Mouse (Mus musculus) intestine, postnatal 0 days (tissue): ENCODE measurements around the gene Timm8a2. TPM values are rescaled to one million over a fixed set of nuclear protein-coding genes. Genes with fewer than 3 reads are reported as not detected.

ENCODE experiments used
- ATAC-seq: fragments of 200-750 bp; cut with Nextera tagmentation; 2 replicates; pipeline ENCODE4 v1.8.0; 2017; ENCODE audit warnings: mild to moderate bottlenecking, moderate TSS enrichment, moderate library complexity
- H3K27ac ChIP-seq: fragments of 300-500 bp; sonication (generic); 2 replicates; pipeline ENCODE4 v1.5.1; 2014; ENCODE audit warnings: mild to moderate bottlenecking, low read depth, low read length, moderate library complexity
- H3K27me3 ChIP-seq: fragments of 300-500 bp; sonication (generic); replicated peaks from 2 replicates; pipeline ENCODE4 v1.6.1; 2014; ENCODE audit warnings: low read length, mixed read lengths; ENCODE audit not compliant: control insufficient read depth, insufficient read depth
- H3K36me3 ChIP-seq: fragments of 300-500 bp; sonication (generic); 2 replicates; pipeline ENCODE4 v1.6.1; 2014; ENCODE audit warnings: mild to moderate bottlenecking, moderate library complexity; ENCODE audit not compliant: control insufficient read depth, insufficient read depth
- H3K4me1 ChIP-seq: fragments of 300-500 bp; sonication (generic); replicated peaks from 2 replicates; pipeline ENCODE4 v1.6.1; 2014; ENCODE audit warnings: antibody characterized with exemption, low read length, mixed read lengths; ENCODE audit not compliant: control insufficient read depth, insufficient read depth
- H3K4me2 ChIP-seq: fragments of 300-500 bp; sonication (generic); replicated peaks from 2 replicates; pipeline ENCODE4 v1.6.1; 2014; ENCODE audit warnings: low read depth, mild to moderate bottlenecking, moderate library complexity
- H3K4me3 ChIP-seq: fragments of 300-500 bp; sonication (generic); 2 replicates; pipeline ENCODE4 v1.5.1; 2014; ENCODE audit warnings: low read depth, low read length
- H3K9ac ChIP-seq: fragments of 300-500 bp; sonication (generic); 2 replicates; pipeline ENCODE4 v1.6.1; 2014; ENCODE audit warnings: mild to moderate bottlenecking, low read depth, low read length
- H3K9me3 ChIP-seq: fragments of 300-500 bp; sonication (generic); 2 replicates; pipeline ENCODE4 v1.6.1; 2016; ENCODE audit warnings: mixed run types; ENCODE audit not compliant: control insufficient read depth
- CTCF ChIP-seq: sonication (generic); IDR thresholded peaks from 2 replicates; pipeline ENCODE4 v1.5.1; 2016; ENCODE audit warnings: low read depth, mild to moderate bottlenecking, control low read depth, antibody characterized with exemption, moderate library complexity
- WGBS: fragments of 180-500 bp; shearing (Covaris S2); extraction: QIAGEN DNeasy Blood & Tissue Kit; methylation state at CpG from one replicate; pipeline ENCODE4 v1.1.7; 2014; 5-methylcytosine and 5-hydroxymethylcytosine counted together
- polyA plus RNA-seq: library from polyadenylated mRNA; unstranded; fragments of >200 nt; fragmentation: Nextera tagmentation; extraction: Ambion mirVana; gene quantifications from 2 replicates; pipeline ENCODE4 v1.2.1, GENCODE M21; 2015

Timm8a2 gene
- polyA plus RNA-seq, 1 experiment from 2014 or later = not detected

- H3K27ac ChIP-seq = no peak overlapping the region
- no peaks in the 10 kb centered on the region for H3K4me1 ChIP-seq
- TF ChIP-seq CTCF = no peak
- peaks cover 13% of the 10 kb centered on the region; the same call in 1 of the 2 replicates for H3K36me3 ChIP-seq
- H3K9ac ChIP-seq = no peak overlapping the region
- no peaks in the 10 kb centered on the region for H3K27me3 ChIP-seq
- H3K4me3 ChIP-seq = no peak overlapping the region
- ATAC-seq = no peak
- H3K4me2 ChIP-seq = no peak overlapping the region
- no peaks in the 10 kb centered on the region for H3K9me3 ChIP-seq
- 80% methylated on average over 2 of the region's 2 CpGs for WGBS
These were observed 16.5 kb upstream of the Timm8a2 start for GRCm38 (mm10) chr14:122017958-122018357.

DNA sequence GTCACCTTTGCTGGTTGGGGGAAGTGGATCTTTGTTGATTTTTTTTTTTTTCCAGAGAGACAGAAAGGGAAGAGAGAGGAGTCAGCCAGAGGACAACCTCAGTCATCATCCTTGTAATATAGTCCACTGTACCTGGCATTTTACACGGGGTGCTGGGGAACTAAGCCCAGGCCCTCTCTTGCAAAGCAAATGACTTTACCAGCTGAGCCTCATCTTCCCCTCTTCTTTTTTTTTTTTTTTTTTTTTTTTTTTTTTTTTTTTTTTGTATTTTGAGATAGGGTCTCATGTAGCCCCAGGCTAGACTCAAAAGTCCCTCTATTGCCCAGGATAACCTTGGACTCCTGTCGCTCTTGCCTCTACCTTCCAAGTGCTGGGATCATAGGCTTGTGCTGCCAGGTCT lies 15.1 kb upstream of the Timm8a2 start:
- ATAC-seq = no peak
- H3K9me3 ChIP-seq = no peaks in the 10 kb centered on the region
- H3K27ac ChIP-seq = no peak overlapping the region
- no peak overlapping the region for H3K4me2 ChIP-seq
- no peaks in the 10 kb centered on the region for H3K4me1 ChIP-seq
- no peak overlapping the region for H3K9ac ChIP-seq
- H3K36me3 ChIP-seq = peaks cover 11% of the 10 kb centered on the region; the same call in 1 of the 2 replicates
- H3K27me3 ChIP-seq = no peaks in the 10 kb centered on the region
- WGBS = 83% methylated on average over 2 of the region's 2 CpGs
- no peak overlapping the region for H3K4me3 ChIP-seq
- no peak for TF ChIP-seq CTCF

DNA sequence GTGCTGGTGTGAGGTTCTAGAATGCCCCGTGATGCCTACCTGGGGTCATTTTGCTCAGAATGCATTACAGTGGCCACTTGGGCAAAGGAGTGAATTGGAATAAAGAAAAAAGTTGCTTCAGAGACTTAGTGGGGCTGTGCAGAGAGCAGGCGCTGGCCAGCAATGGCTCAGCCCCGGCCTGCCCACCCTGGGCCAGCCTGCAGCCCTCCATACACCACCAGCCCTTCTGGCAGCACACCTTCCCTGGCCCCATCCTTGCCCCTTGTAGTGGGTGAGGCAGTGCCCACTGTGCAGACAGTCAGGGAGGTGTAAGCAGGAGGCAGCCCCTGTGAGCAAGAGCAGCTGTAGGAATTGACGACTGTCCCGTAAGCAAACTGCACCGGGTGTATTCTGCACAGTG lies 13.9 kb upstream of the Timm8a2 start:
- no peaks in the 10 kb centered on the region for H3K27me3 ChIP-seq
- no peak overlapping the region for H3K4me3 ChIP-seq
- no peak overlapping the region for H3K9ac ChIP-seq
- ATAC-seq = no peak
- H3K4me1 ChIP-seq = no peaks in the 10 kb centered on the region
- 88% methylated on average over 6 of the region's 6 CpGs for WGBS
- no peak overlapping the region for H3K27ac ChIP-seq
- no peaks in the 10 kb centered on the region for H3K9me3 ChIP-seq
- no peak for TF ChIP-seq CTCF
- H3K4me2 ChIP-seq = no peak overlapping the region
- peaks cover 9% of the 10 kb centered on the region; the same call in 1 of the 2 replicates for H3K36me3 ChIP-seq

DNA sequence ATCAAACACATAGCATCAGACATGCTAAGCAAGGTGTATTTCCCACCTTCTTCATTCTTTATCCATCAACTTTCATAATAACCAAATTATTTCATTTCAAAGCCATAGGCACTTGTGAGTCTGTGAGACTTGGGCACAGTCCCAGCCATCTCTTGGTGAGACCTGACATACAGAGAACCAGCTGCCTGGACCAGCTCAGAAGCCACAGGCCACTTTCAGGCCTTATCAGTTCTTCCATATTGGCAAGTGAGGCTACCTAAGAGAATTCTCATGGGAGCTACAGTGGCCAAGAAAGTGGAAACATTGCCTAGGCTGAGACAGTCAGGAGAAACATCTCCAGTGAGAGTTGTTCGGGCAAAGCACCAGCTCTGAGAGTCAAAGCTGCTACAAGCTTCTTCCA lies 11.4 kb upstream of the Timm8a2 start:
- Histone ChIP-seq H3K27ac (no peak overlapping the region), H3K4me3 (no peak overlapping the region), H3K36me3 (peaks cover 6% of the 10 kb centered on the region; the same call in 1 of the 2 replicates), H3K9ac (no peak overlapping the region), H3K9me3 (no peaks in the 10 kb centered on the region), H3K27me3 (no peaks in the 10 kb centered on the region), H3K4me1 (no peaks in the 10 kb centered on the region), H3K4me2 (no peak overlapping the region)
- 97% methylated on average over 1 of the region's 1 CpGs for WGBS
- TF ChIP-seq CTCF = no peak
- ATAC-seq = no peak

DNA sequence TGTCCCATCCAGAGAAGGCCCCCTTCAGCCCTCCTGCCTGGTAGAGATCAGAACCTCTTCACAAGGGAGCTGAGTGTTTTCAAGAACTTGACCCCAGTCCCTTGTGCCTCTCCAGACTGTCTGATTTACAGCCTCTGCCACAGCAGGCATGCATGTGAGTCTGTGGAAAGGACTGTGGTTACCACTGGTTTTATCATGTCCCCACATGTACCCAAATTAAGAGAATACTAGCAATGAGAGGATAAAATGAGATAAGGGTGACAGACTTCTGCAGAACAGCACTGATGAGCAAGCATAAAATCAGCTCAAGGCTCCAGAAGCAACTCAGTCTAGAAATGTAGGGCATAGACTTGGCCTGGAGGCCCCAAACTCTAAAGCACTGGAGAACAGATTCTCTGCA lies 10.5 kb upstream of the Timm8a2 start:
- TF ChIP-seq CTCF = no peak
- Histone ChIP-seq H3K4me1 (no peaks in the 10 kb centered on the region), H3K9ac (no peak overlapping the region), H3K9me3 (no peaks in the 10 kb centered on the region), H3K27me3 (no peaks in the 10 kb centered on the region), H3K27ac (no peak overlapping the region), H3K4me3 (no peak overlapping the region), H3K4me2 (no peak overlapping the region), H3K36me3 (peaks cover 6% of the 10 kb centered on the region; the same call in 1 of the 2 replicates)
- no peak for ATAC-seq

- no peak overlapping the region for H3K4me2 ChIP-seq
- H3K4me3 ChIP-seq = no peak overlapping the region
- H3K27me3 ChIP-seq = no peaks in the 10 kb centered on the region
- WGBS = 74% methylated on average over 11 of the region's 11 CpGs
- no peak for ATAC-seq
- no peak overlapping the region for H3K9ac ChIP-seq
- TF ChIP-seq CTCF = no peak
- H3K4me1 ChIP-seq = no peaks in the 10 kb centered on the region; the same call in 1 of the 2 replicates
- no peak overlapping the region for H3K27ac ChIP-seq
- no peaks in the 10 kb centered on the region for H3K9me3 ChIP-seq
- no peaks in the 10 kb centered on the region for H3K36me3 ChIP-seq
These were observed 5.3 kb upstream of the Timm8a2 start for GRCm38 (mm10) chr14:122028926-122029745.
